Mouse (Mus musculus) thymus, adult 2 months (tissue): ENCODE measurements around the gene Creld2.

Source experiments
- CTCF ChIP-seq: fragments of 200-500 bp; IDR thresholded peaks from 2 replicates; pipeline ENCODE4 v1.5.1; 2012; ENCODE audit warnings: mild to moderate bottlenecking, control low read depth, low read length, moderate library complexity, borderline replicate concordance; ENCODE audit not compliant: control insufficient read depth, poor library complexity, insufficient read depth; ENCODE audit errors: extremely low read depth
- POLR2A ChIP-seq: fragments of 200-500 bp; IDR thresholded peaks from 2 replicates; pipeline ENCODE4 v1.6.1; 2012; ENCODE audit warnings: mild to moderate bottlenecking, low read length, control low read depth, moderate library complexity; ENCODE audit not compliant: control insufficient read depth, poor library complexity, insufficient read depth; ENCODE audit errors: extremely low read depth

GRCm38 (mm10) chr15:88859206-88859970 is 39.9 kb downstream of the Creld2 start:
- TF ChIP-seq POLR2A (no peak), CTCF (no peak)
